Mouse (Mus musculus) G1E (cell line): ENCODE data around the gene Map3k3.

ENCODE experiments used
- CTCF ChIP-seq: IDR thresholded peaks from 2 replicates; pipeline ENCODE4 v1.5.1; 2012; ENCODE audit warnings: low read depth, low read length, inconsistent platforms, mixed read lengths
- GATA1 ChIP-seq: IDR thresholded peaks from 2 replicates; pipeline ENCODE4 v1.6.1; 2012; ENCODE audit warnings: borderline replicate concordance, low read length, inconsistent platforms, mixed read lengths
- GATA2 ChIP-seq: IDR thresholded peaks from 2 replicates; pipeline ENCODE4 v1.6.1; 2012; ENCODE audit warnings: low read depth, low read length, inconsistent platforms, borderline replicate concordance
- POLR2AphosphoS5 ChIP-seq: IDR thresholded peaks from 2 replicates; pipeline ENCODE4 v1.6.1; 2012; ENCODE audit warnings: low read depth, low read length, inconsistent platforms; ENCODE audit not compliant: insufficient replicate concordance
- TAL1 ChIP-seq: conservative IDR thresholded peaks from 2 replicates; pipeline ENCODE4 v1.6.1; 2012; ENCODE audit warnings: low read depth, low read length, inconsistent platforms, mixed read lengths

DNA sequence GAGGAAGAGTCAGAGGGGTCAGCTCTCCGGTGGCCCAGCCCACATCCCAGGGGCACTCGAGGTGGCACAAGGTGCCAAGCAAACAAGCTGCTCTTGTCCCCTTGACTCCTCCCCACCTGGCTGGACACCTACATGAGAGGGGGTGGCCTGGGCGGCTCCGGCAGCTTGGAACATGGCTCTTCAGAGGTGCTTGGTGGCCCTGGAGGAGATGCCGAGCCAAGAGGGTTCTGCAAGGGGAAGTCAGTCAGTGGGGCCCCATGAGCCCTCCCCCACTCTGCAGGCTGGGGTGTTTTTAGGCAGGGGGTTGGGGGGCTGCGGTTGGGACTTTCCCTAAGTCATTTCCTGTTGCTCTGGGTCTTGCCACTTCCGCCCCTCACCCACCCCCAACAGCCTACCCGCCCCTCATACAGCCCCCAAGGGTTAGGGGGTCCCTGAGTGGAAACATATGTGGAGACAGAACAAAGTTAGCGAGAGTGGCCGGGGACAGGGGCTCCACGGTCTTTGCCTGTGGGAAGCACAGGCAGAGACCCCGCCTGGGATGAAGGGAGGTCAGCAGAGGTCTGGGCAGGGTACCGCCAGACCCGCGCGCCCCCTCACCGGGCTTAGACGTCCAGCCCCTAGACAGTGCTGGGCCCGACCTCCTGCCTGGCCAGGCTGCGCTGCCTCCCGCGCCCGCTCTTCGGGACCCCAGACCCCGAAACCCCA lies 75.0 kb downstream of the Map3k3 start:
- TF ChIP-seq CTCF: no peak
- no peak for TF ChIP-seq GATA1
- TF ChIP-seq TAL1: no peak
- TF ChIP-seq POLR2AphosphoS5: no peak
- no peak for TF ChIP-seq GATA2
